Mouse (Mus musculus): ENCODE measurements around the gene Cstf3. TPM values are rescaled to one million over a fixed set of nuclear protein-coding genes. Genes with fewer than 3 reads are reported as not detected.

The Cstf3 gene
- polyA plus RNA-seq, 1 experiment = 2.4 TPM

GRCm38 (mm10) chr2:104583032-104583431 is 7.3 kb upstream of the Cstf3 start:
- 29% methylated on average over 6 of the region's 6 CpGs for WGBS
- Histone ChIP-seq H3K4me1 (ENCODE audit: control insufficient read depth, insufficient read depth, insufficient read length, low read length) (no peaks in the 10 kb centered on the region), H3K27me3 (ENCODE audit: control insufficient read depth, insufficient read depth, low read length) (no peaks in the 10 kb centered on the region), H3K4me3 (ENCODE audit: low read depth, low read length) (no peak overlapping the region), H3K36me3 (ENCODE audit: control insufficient read depth, insufficient read depth, low read length) (no peaks in the 10 kb centered on the region), H3K27ac (ENCODE audit: insufficient read depth, low read depth, low read length) (no peak overlapping the region)
- TF ChIP-seq CTCF (IDR thresholded peaks at IDR 0.05; ENCODE audit: extremely low read depth, insufficient read length, insufficient replicate concordance, low read depth, low read length) (no peak), POLR2A (IDR thresholded peaks at IDR 0.05; ENCODE audit: low read depth, low read length) (no peak)

GRCm38 (mm10) chr2:104584226-104584625 is 6.1 kb upstream of the Cstf3 start:
- Histone ChIP-seq H3K36me3 (ENCODE audit: control insufficient read depth, insufficient read depth, low read length) (no peaks in the 10 kb centered on the region), H3K27ac (ENCODE audit: insufficient read depth, low read depth, low read length) (no peak overlapping the region), H3K4me1 (ENCODE audit: control insufficient read depth, insufficient read depth, insufficient read length, low read length) (no peaks in the 10 kb centered on the region), H3K4me3 (ENCODE audit: low read depth, low read length) (no peak overlapping the region), H3K27me3 (ENCODE audit: control insufficient read depth, insufficient read depth, low read length) (no peaks in the 10 kb centered on the region)
- TF ChIP-seq CTCF (IDR thresholded peaks at IDR 0.05; ENCODE audit: extremely low read depth, insufficient read length, insufficient replicate concordance, low read depth, low read length) = no peak
- TF ChIP-seq POLR2A (IDR thresholded peaks at IDR 0.05; ENCODE audit: low read depth, low read length) = no peak
- 89% methylated on average over 7 of the region's 7 CpGs for WGBS

- TF ChIP-seq POLR2A (IDR thresholded peaks at IDR 0.05; ENCODE audit: low read depth, low read length) = no peak
- no peak for TF ChIP-seq CTCF (IDR thresholded peaks at IDR 0.05; ENCODE audit: extremely low read depth, insufficient read length, insufficient replicate concordance, low read depth, low read length)
- no peaks in the 10 kb centered on the region for H3K4me1 ChIP-seq (ENCODE audit: control insufficient read depth, insufficient read depth, insufficient read length, low read length)
- WGBS = 15% methylated on average over 2 of the region's 2 CpGs
- no peaks in the 10 kb centered on the region for H3K27me3 ChIP-seq (ENCODE audit: control insufficient read depth, insufficient read depth, low read length)
- H3K27ac ChIP-seq (ENCODE audit: insufficient read depth, low read depth, low read length) = no peak overlapping the region
- H3K36me3 ChIP-seq (ENCODE audit: control insufficient read depth, insufficient read depth, low read length) = no peaks in the 10 kb centered on the region
- H3K4me3 ChIP-seq (ENCODE audit: low read depth, low read length) = no peak overlapping the region
These were observed 4.7 kb upstream of the Cstf3 start for GRCm38 (mm10) chr2:104585645-104586044.

DNA sequence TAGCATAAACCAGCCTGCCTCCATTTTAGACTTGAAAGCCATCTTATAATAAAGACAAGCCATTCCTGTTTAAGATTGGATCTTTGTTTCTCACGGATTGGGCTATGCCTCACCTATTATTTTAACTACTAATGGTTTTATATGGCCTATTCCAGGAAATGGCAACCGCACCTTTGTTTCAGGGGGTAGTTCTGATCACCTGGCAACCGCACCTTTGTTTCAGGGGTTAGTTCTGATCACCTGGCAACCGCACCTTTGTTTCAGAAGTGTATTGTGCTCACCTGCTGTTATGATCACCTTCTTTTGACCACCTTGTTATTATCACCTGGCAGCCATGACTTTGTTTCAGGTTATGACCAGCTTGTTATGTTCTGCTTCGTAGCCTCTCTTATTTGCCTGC is 1.8 kb upstream of the Cstf3 start:
- H3K4me1 ChIP-seq (ENCODE audit: control insufficient read depth, insufficient read depth, insufficient read length, low read length) = no peaks in the 10 kb centered on the region; the same call in 1 of the 2 replicates
- no peak overlapping the region for H3K27ac ChIP-seq (ENCODE audit: insufficient read depth, low read depth, low read length)
- peaks cover 1% of the 10 kb centered on the region; the same call in 1 of the 2 replicates for H3K36me3 ChIP-seq (ENCODE audit: control insufficient read depth, insufficient read depth, low read length)
- WGBS = 39% methylated on average over 5 of the region's 5 CpGs
- no peaks in the 10 kb centered on the region for H3K27me3 ChIP-seq (ENCODE audit: control insufficient read depth, insufficient read depth, low read length)
- no peak for TF ChIP-seq POLR2A (IDR thresholded peaks at IDR 0.05; ENCODE audit: low read depth, low read length)
- TF ChIP-seq CTCF (IDR thresholded peaks at IDR 0.05; ENCODE audit: extremely low read depth, insufficient read length, insufficient replicate concordance, low read depth, low read length) = no peak
- no peak overlapping the region for H3K4me3 ChIP-seq (ENCODE audit: low read depth, low read length)

DNA sequence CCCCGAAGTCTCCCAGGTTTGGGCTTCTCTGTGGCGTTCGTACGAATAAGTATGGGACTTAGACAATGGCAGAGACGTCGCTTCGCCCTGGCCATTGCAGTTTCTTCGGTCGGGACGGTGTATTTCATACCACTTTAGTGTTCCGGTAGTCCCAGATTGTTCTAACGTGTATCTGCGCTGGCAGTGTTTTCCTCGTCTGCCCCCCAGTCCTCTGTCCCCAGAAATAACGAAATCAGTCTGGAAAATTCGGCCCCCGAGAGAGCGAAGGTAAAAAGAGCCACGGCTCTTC is 450 bp downstream of the Cstf3 start:
- TF ChIP-seq CTCF (IDR thresholded peaks at IDR 0.05; ENCODE audit: extremely low read depth, insufficient read length, insufficient replicate concordance, low read depth, low read length) (peak; percentile 1; the same call in 1 of the 2 replicates), POLR2A (IDR thresholded peaks at IDR 0.05; ENCODE audit: low read depth, low read length) (no peak)
- peaks cover 1% of the 10 kb centered on the region; the same call in 1 of the 2 replicates for H3K36me3 ChIP-seq (ENCODE audit: control insufficient read depth, insufficient read depth, low read length)
- H3K27ac ChIP-seq (ENCODE audit: insufficient read depth, low read depth, low read length) = peak overlapping the region; percentile 61
- peak overlapping the region; percentile 98 for H3K4me3 ChIP-seq (ENCODE audit: low read depth, low read length)
- WGBS = 0% methylated on average over 19 of the region's 19 CpGs
- no peaks in the 10 kb centered on the region for H3K27me3 ChIP-seq (ENCODE audit: control insufficient read depth, insufficient read depth, low read length)
- H3K4me1 ChIP-seq (ENCODE audit: control insufficient read depth, insufficient read depth, insufficient read length, low read length) = no peaks in the 10 kb centered on the region; the same call in 1 of the 2 replicates

DNA sequence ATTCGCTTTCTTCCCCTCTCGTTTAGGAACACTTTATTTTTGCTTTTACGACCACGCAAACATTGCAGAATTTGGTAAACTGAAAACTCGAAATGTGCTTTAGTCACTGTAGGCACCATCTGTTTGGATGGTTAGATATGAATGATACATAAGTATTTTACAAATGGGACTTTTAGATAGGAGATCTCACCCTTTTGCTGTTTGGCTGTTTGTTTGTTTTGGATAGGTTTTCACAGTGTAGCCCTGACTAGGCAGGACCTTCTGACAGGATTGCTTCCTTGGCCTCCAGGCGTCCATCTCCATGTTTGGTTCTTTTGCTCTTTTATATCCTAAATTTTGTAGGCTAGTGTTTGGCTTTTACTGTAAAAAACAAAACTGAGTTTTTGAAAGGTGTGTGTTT is 818 bp downstream of the Cstf3 start:
- no peaks in the 10 kb centered on the region; the same call in 1 of the 2 replicates for H3K4me1 ChIP-seq (ENCODE audit: control insufficient read depth, insufficient read depth, insufficient read length, low read length)
- TF ChIP-seq CTCF (IDR thresholded peaks at IDR 0.05; ENCODE audit: extremely low read depth, insufficient read length, insufficient replicate concordance, low read depth, low read length) (no peak), POLR2A (IDR thresholded peaks at IDR 0.05; ENCODE audit: low read depth, low read length) (no peak)
- no peaks in the 10 kb centered on the region for H3K27me3 ChIP-seq (ENCODE audit: control insufficient read depth, insufficient read depth, low read length)
- WGBS = under 1% methylated on average over 6 of the region's 6 CpGs
- peak overlapping the region; percentile 98 for H3K4me3 ChIP-seq (ENCODE audit: low read depth, low read length)
- no peak overlapping the region for H3K27ac ChIP-seq (ENCODE audit: insufficient read depth, low read depth, low read length)
- H3K36me3 ChIP-seq (ENCODE audit: control insufficient read depth, insufficient read depth, low read length) = peaks cover 1% of the 10 kb centered on the region; the same call in 1 of the 2 replicates

GRCm38 (mm10) chr2:104595063-104595462 is 4.7 kb downstream of the Cstf3 start:
- 31% methylated on average over 1 of the region's 1 CpGs for WGBS
- peaks cover 3% of the 10 kb centered on the region; the same call in 1 of the 2 replicates for H3K36me3 ChIP-seq (ENCODE audit: control insufficient read depth, insufficient read depth, low read length)
- H3K4me3 ChIP-seq (ENCODE audit: low read depth, low read length) = no peak overlapping the region
- no peaks in the 10 kb centered on the region; the same call in 1 of the 2 replicates for H3K4me1 ChIP-seq (ENCODE audit: control insufficient read depth, insufficient read depth, insufficient read length, low read length)
- TF ChIP-seq POLR2A (IDR thresholded peaks at IDR 0.05; ENCODE audit: low read depth, low read length) = no peak
- no peak for TF ChIP-seq CTCF (IDR thresholded peaks at IDR 0.05; ENCODE audit: extremely low read depth, insufficient read length, insufficient replicate concordance, low read depth, low read length)
- H3K27me3 ChIP-seq (ENCODE audit: control insufficient read depth, insufficient read depth, low read length) = no peaks in the 10 kb centered on the region
- no peak overlapping the region for H3K27ac ChIP-seq (ENCODE audit: insufficient read depth, low read depth, low read length)

Measured in small intestine, adult 2 months (tissue).